Mouse (Mus musculus): Measurements from ENCODE around the gene Rps10. TPM values are rescaled to one million over a fixed set of nuclear protein-coding genes. Genes with fewer than 3 reads are reported as not detected.
A peak's percentile ranks its signal among the peaks of the same experiment; 100 is the strongest.

Rps10 gene
- polyA plus RNA-seq, 1 experiment from 2014 or later, result 591 TPM

DNA sequence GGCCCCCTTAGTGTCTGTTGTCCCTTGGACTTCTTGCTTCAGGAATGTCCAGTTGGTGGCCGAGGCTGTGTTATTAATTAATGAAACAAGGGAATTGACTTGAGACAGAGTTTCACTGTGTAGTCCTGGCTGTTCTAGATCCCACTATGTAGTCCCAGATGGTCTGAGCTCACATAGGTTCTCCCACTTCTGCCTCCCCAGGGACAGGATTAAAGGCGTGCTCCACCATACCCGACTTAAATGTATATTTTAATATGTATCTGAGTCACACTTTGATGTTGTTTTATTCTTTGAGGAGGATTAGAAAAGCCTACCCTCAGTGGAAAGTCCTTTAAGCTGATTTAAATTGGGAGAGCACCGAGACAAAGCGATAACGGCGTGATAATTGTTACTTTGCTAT lies 39.8 kb upstream of the Rps10 start:
- 58% methylated on average over 7 of the region's 7 CpGs for WGBS
- H3K4me2 ChIP-seq (replicated peaks; ENCODE audit: low read depth), result no peak overlapping the region
- peaks cover 4% of the 10 kb centered on the region; the same call in 1 of the 2 replicates for H3K4me1 ChIP-seq (replicated peaks; ENCODE audit: control insufficient read depth, insufficient read depth, low read length)
- no peak for TF ChIP-seq CTCF (IDR thresholded peaks at IDR 0.05; ENCODE audit: low read depth)
- no peaks in the 10 kb centered on the region for H3K9me3 ChIP-seq (ENCODE audit: control insufficient read depth)
- no peak for ATAC-seq
- no peaks in the 10 kb centered on the region for H3K36me3 ChIP-seq (ENCODE audit: control insufficient read depth, insufficient read depth)
- H3K9ac ChIP-seq (ENCODE audit: low read depth, low read length), result no peak overlapping the region
- no peak overlapping the region for H3K27ac ChIP-seq (ENCODE audit: low read depth, low read length)
- no peaks in the 10 kb centered on the region for H3K27me3 ChIP-seq (replicated peaks; ENCODE audit: control insufficient read depth, insufficient read depth, low read length)
- H3K4me3 ChIP-seq (ENCODE audit: low read depth, low read length), result no peak overlapping the region

- Histone ChIP-seq H3K4me3 (ENCODE audit: low read depth, low read length) (no peak overlapping the region), H3K36me3 (ENCODE audit: control insufficient read depth, insufficient read depth) (no peaks in the 10 kb centered on the region), H3K9me3 (ENCODE audit: control insufficient read depth) (no peaks in the 10 kb centered on the region), H3K9ac (ENCODE audit: low read depth, low read length) (no peak overlapping the region), H3K27ac (ENCODE audit: low read depth, low read length) (no peak overlapping the region), H3K27me3 (replicated peaks; ENCODE audit: control insufficient read depth, insufficient read depth, low read length) (no peaks in the 10 kb centered on the region), H3K4me2 (replicated peaks; ENCODE audit: low read depth) (no peak overlapping the region), H3K4me1 (replicated peaks; ENCODE audit: control insufficient read depth, insufficient read depth, low read length) (peaks cover 4% of the 10 kb centered on the region; the same call in 1 of the 2 replicates)
- peak; percentile 52 for TF ChIP-seq CTCF (IDR thresholded peaks at IDR 0.05; ENCODE audit: low read depth)
- ATAC-seq, result no peak
- WGBS, result 48% methylated on average over 9 of the region's 9 CpGs
Measured at GRCm38 (mm10) chr17:27675453-27675852, 39.0 kb upstream of the Rps10 start.

- H3K4me1 ChIP-seq (replicated peaks; ENCODE audit: control insufficient read depth, insufficient read depth, low read length), result no peaks in the 10 kb centered on the region; the same call in 1 of the 2 replicates
- TF ChIP-seq CTCF (IDR thresholded peaks at IDR 0.05; ENCODE audit: low read depth), result no peak
- no peak overlapping the region for H3K27ac ChIP-seq (ENCODE audit: low read depth, low read length)
- H3K9ac ChIP-seq (ENCODE audit: low read depth, low read length), result no peak overlapping the region
- no peaks in the 10 kb centered on the region for H3K27me3 ChIP-seq (replicated peaks; ENCODE audit: control insufficient read depth, insufficient read depth, low read length)
- no peaks in the 10 kb centered on the region for H3K9me3 ChIP-seq (ENCODE audit: control insufficient read depth)
- no peaks in the 10 kb centered on the region for H3K36me3 ChIP-seq (ENCODE audit: control insufficient read depth, insufficient read depth)
- WGBS, result 83% methylated on average over 7 of the region's 7 CpGs
- H3K4me3 ChIP-seq (ENCODE audit: low read depth, low read length), result no peak overlapping the region
- no peak for ATAC-seq
- H3K4me2 ChIP-seq (replicated peaks; ENCODE audit: low read depth), result no peak overlapping the region
Measured at GRCm38 (mm10) chr17:27673945-27674344, 37.5 kb upstream of the Rps10 start.

DNA sequence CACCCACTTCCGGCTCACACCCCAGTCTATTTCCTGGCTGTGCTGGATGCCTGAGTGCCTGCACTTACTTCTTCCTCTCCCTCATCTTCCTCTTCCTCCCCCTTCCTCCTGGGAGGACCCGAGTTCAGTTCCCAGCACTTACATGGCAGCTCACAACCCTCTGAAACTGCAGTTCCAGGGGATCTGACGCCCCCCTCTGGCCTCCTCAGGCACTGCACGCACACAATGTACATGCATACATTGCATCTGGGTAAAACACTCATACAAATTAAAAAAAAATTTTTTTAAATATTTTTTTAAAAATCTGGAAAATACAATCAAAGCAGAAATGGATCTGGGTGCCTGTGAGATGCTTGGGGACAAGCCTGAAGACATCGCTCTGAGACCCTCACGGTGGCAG lies 35.3 kb upstream of the Rps10 start:
- Histone ChIP-seq H3K27ac (ENCODE audit: low read depth, low read length) (no peak overlapping the region), H3K9ac (ENCODE audit: low read depth, low read length) (no peak overlapping the region), H3K4me1 (replicated peaks; ENCODE audit: control insufficient read depth, insufficient read depth, low read length) (no peaks in the 10 kb centered on the region), H3K36me3 (ENCODE audit: control insufficient read depth, insufficient read depth) (no peaks in the 10 kb centered on the region), H3K4me3 (ENCODE audit: low read depth, low read length) (no peak overlapping the region), H3K9me3 (ENCODE audit: control insufficient read depth) (no peaks in the 10 kb centered on the region), H3K4me2 (replicated peaks; ENCODE audit: low read depth) (no peak overlapping the region), H3K27me3 (replicated peaks; ENCODE audit: control insufficient read depth, insufficient read depth, low read length) (no peaks in the 10 kb centered on the region)
- WGBS, result 78% methylated on average over 6 of the region's 6 CpGs
- TF ChIP-seq CTCF (IDR thresholded peaks at IDR 0.05; ENCODE audit: low read depth), result no peak
- ATAC-seq, result no peak

GRCm38 (mm10) chr17:27658767-27659166 lies 22.3 kb upstream of the Rps10 start:
- Histone ChIP-seq H3K27ac (ENCODE audit: low read depth, low read length) (no peak overlapping the region), H3K9ac (ENCODE audit: low read depth, low read length) (no peak overlapping the region), H3K4me2 (replicated peaks; ENCODE audit: low read depth) (no peak overlapping the region), H3K4me3 (ENCODE audit: low read depth, low read length) (no peak overlapping the region), H3K9me3 (ENCODE audit: control insufficient read depth) (no peaks in the 10 kb centered on the region), H3K36me3 (ENCODE audit: control insufficient read depth, insufficient read depth) (no peaks in the 10 kb centered on the region), H3K4me1 (replicated peaks; ENCODE audit: control insufficient read depth, insufficient read depth, low read length) (no peaks in the 10 kb centered on the region), H3K27me3 (replicated peaks; ENCODE audit: control insufficient read depth, insufficient read depth, low read length) (peaks cover 30% of the 10 kb centered on the region)
- no peak for ATAC-seq
- WGBS, result 55% methylated on average over 7 of the region's 7 CpGs
- no peak for TF ChIP-seq CTCF (IDR thresholded peaks at IDR 0.05; ENCODE audit: low read depth)

DNA sequence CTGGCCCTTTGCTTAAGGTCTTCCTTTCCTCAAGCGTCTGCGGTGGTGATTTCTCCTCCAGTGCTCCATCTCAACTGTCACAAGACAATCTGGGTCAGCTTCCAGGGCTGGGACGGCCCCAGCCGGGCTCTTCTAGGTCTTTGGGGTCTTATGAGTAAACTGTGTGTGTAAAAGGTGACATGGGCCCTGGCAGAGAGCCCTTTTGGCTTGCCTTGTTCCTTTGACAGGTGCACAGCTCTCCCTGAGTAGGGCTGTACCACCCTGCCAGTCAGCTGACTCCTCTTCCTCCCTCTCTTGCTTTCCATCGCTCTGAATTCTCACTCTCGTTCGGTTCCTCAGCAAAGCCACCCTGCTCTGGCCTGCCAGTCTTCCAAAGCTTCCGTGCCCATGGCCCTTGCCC lies 20.7 kb upstream of the Rps10 start:
- no peak overlapping the region for H3K4me2 ChIP-seq (replicated peaks; ENCODE audit: low read depth)
- 69% methylated on average over 8 of the region's 8 CpGs for WGBS
- ATAC-seq, result no peak
- no peaks in the 10 kb centered on the region for H3K36me3 ChIP-seq (ENCODE audit: control insufficient read depth, insufficient read depth)
- TF ChIP-seq CTCF (IDR thresholded peaks at IDR 0.05; ENCODE audit: low read depth), result no peak
- no peak overlapping the region for H3K9ac ChIP-seq (ENCODE audit: low read depth, low read length)
- H3K4me1 ChIP-seq (replicated peaks; ENCODE audit: control insufficient read depth, insufficient read depth, low read length), result no peaks in the 10 kb centered on the region
- H3K4me3 ChIP-seq (ENCODE audit: low read depth, low read length), result no peak overlapping the region
- H3K27ac ChIP-seq (ENCODE audit: low read depth, low read length), result no peak overlapping the region
- no peaks in the 10 kb centered on the region for H3K9me3 ChIP-seq (ENCODE audit: control insufficient read depth)
- H3K27me3 ChIP-seq (replicated peaks; ENCODE audit: control insufficient read depth, insufficient read depth, low read length), result peaks cover 30% of the 10 kb centered on the region

DNA sequence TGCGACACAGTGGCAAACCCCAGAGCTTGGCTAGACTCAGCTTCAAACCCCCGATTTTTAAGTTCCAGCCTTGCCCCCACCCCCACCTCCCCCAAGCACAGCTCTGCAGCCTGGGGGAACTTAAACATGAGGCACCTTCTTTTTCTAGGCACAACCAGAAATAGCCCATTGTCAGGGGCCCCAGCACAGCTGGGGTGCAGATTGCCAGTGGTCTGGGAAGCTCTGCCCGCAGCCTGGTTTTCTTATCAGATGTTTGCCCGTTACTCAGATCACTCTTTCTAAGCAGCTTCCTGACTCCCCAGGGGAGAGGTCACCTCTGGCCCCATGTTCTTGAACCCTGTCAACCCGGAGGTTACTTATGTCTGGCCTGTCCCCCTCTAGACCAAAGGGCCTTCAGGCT lies 19.9 kb upstream of the Rps10 start:
- WGBS, result 15% methylated on average over 5 of the region's 5 CpGs
- no peak overlapping the region for H3K4me2 ChIP-seq (replicated peaks; ENCODE audit: low read depth)
- H3K27me3 ChIP-seq (replicated peaks; ENCODE audit: control insufficient read depth, insufficient read depth, low read length), result peaks cover 30% of the 10 kb centered on the region
- no peak for TF ChIP-seq CTCF (IDR thresholded peaks at IDR 0.05; ENCODE audit: low read depth)
- no peaks in the 10 kb centered on the region for H3K9me3 ChIP-seq (ENCODE audit: control insufficient read depth)
- ATAC-seq, result no peak
- no peaks in the 10 kb centered on the region for H3K4me1 ChIP-seq (replicated peaks; ENCODE audit: control insufficient read depth, insufficient read depth, low read length)
- H3K9ac ChIP-seq (ENCODE audit: low read depth, low read length), result no peak overlapping the region
- no peak overlapping the region for H3K4me3 ChIP-seq (ENCODE audit: low read depth, low read length)
- no peaks in the 10 kb centered on the region for H3K36me3 ChIP-seq (ENCODE audit: control insufficient read depth, insufficient read depth)
- no peak overlapping the region for H3K27ac ChIP-seq (ENCODE audit: low read depth, low read length)
